Mouse (Mus musculus): ENCODE results near the gene Hdgf. TPM values are rescaled to one million over a fixed set of nuclear protein-coding genes. Genes with fewer than 3 reads are reported as not detected.
A peak's percentile ranks its signal among the peaks of the same experiment; 100 is the strongest.
"Not testable (repeated sequence)": the region's sequence is repeated elsewhere in the genome, so short reads cannot be mapped to it uniquely, and the experiment has no call there.

Hdgf gene
- polyA plus RNA-seq, 1 experiment from 2014 or later = 248 TPM

- WGBS = 78% methylated on average over 3 of the region's 3 CpGs
- no peak for DNase-seq (ENCODE audit: low spot score)
- Histone ChIP-seq H3K4me1 (peaks cover 13% of the 10 kb centered on the region), H3K27ac (no peak overlapping the region), H3K27me3 (ENCODE audit: insufficient read depth, poor library complexity, severe bottlenecking) (no peaks in the 10 kb centered on the region), H3K36me3 (no peaks in the 10 kb centered on the region), H3K4me3 (no peak overlapping the region), H3K9me3 (no peaks in the 10 kb centered on the region)
These were observed 6.9 kb upstream of the Hdgf start for GRCm38 (mm10) chr3:87899266-87899665.

GRCm38 (mm10) chr3:87899776-87900175 is 6.3 kb upstream of the Hdgf start:
- H3K9me3 ChIP-seq = no peaks in the 10 kb centered on the region
- H3K27ac ChIP-seq = no peak overlapping the region
- peaks cover 13% of the 10 kb centered on the region for H3K4me1 ChIP-seq
- DNase-seq (ENCODE audit: low spot score) = no peak
- WGBS = 80% methylated on average over 3 of the region's 3 CpGs
- no peak overlapping the region for H3K4me3 ChIP-seq
- H3K27me3 ChIP-seq (ENCODE audit: insufficient read depth, poor library complexity, severe bottlenecking) = no peaks in the 10 kb centered on the region
- no peaks in the 10 kb centered on the region for H3K36me3 ChIP-seq

DNA sequence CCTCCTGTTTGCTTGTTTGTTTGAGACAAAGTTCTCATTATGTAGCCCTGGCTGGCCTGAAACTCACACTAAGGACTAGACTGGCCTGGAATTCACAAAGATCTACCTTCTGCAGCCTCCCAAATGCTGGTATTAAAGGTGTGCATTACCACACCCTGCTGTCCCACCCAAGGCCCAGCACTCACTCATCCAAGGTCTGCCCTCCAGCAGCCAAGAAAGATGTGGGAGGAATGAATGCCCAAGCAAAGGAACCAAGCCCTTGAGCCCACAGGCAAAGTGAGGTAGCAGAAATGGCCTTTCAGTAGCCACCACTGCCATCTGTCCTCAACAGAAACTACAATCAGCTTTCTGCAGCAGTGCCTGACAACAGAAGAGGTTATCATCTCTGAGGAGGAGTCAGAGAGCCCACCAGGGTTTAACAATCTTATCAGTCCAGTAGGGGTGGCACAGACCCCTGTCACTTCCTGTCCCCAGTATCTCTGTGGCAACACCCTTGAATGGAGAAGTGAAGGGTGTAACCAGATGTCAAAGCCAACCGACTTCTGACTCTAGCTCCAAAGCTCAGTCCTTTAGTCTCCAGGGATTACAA is 5.0 kb upstream of the Hdgf start:
- peak overlapping the region; percentile 76; the same call in 1 of the 2 replicates for H3K27ac ChIP-seq
- H3K9me3 ChIP-seq = no peaks in the 10 kb centered on the region
- no peak overlapping the region for H3K4me3 ChIP-seq
- H3K27me3 ChIP-seq (ENCODE audit: insufficient read depth, poor library complexity, severe bottlenecking) = no peaks in the 10 kb centered on the region
- peaks cover 17% of the 10 kb centered on the region for H3K4me1 ChIP-seq
- no peaks in the 10 kb centered on the region for H3K36me3 ChIP-seq
- 7% methylated on average over 1 of the region's 1 CpGs for WGBS
- peak; percentile 94 for DNase-seq (ENCODE audit: low spot score)

- DNase-seq (ENCODE audit: low spot score); H3K27me3 ChIP-seq (ENCODE audit: insufficient read depth, poor library complexity, severe bottlenecking); H3K9me3 ChIP-seq; H3K4me3 ChIP-seq; H3K36me3 ChIP-seq: not testable (repeated sequence)
- H3K27ac ChIP-seq = peak overlapping the region; percentile 76; the same call in 1 of the 2 replicates
- H3K4me1 ChIP-seq = peaks cover 17% of the 10 kb centered on the region
- WGBS = 73% methylated on average over 6 of the region's 6 CpGs
These were observed 4.2 kb upstream of the Hdgf start for GRCm38 (mm10) chr3:87901959-87902358.

- H3K4me3 ChIP-seq = no peak overlapping the region
- peak overlapping the region; percentile 50; the same call in 1 of the 2 replicates for H3K27ac ChIP-seq
- H3K4me1 ChIP-seq = peaks cover 30% of the 10 kb centered on the region
- H3K36me3 ChIP-seq = no peaks in the 10 kb centered on the region
- DNase-seq (ENCODE audit: low spot score) = no peak
- WGBS = 56% methylated on average over 5 of the region's 5 CpGs
- H3K9me3 ChIP-seq = no peaks in the 10 kb centered on the region
- H3K27me3 ChIP-seq (ENCODE audit: insufficient read depth, poor library complexity, severe bottlenecking) = no peaks in the 10 kb centered on the region
These were observed 2.3 kb upstream of the Hdgf start for GRCm38 (mm10) chr3:87903821-87904220.

GRCm38 (mm10) chr3:87906601-87906980 is 470 bp downstream of the Hdgf start:
- H3K36me3 ChIP-seq = 0 out of 2 replicates have a peak, but pooled peaks cover 6% of the 10 kb centered on the region
- no peak for DNase-seq (ENCODE audit: low spot score)
- peaks cover 45% of the 10 kb centered on the region for H3K4me1 ChIP-seq
- peak overlapping the region; percentile 89 for H3K4me3 ChIP-seq
- H3K27ac ChIP-seq = peak overlapping the region; percentile 99
- WGBS = under 1% methylated on average over 47 of the region's 47 CpGs
- no peaks in the 10 kb centered on the region for H3K27me3 ChIP-seq (ENCODE audit: insufficient read depth, poor library complexity, severe bottlenecking)
- H3K9me3 ChIP-seq = no peaks in the 10 kb centered on the region

GRCm38 (mm10) chr3:87906981-87907857 is 1.1 kb downstream of the Hdgf start:
- DNase-seq (ENCODE audit: low spot score) = peak; percentile 89
- under 1% methylated on average over 27 of the region's 27 CpGs for WGBS
- no peaks in the 10 kb centered on the region for H3K9me3 ChIP-seq
- H3K27ac ChIP-seq = peak overlapping the region; percentile 99
- H3K4me1 ChIP-seq = peaks cover 43% of the 10 kb centered on the region
- 0 out of 2 replicates have a peak, but pooled peaks cover 6% of the 10 kb centered on the region for H3K36me3 ChIP-seq
- peak overlapping the region; percentile 89 for H3K4me3 ChIP-seq
- H3K27me3 ChIP-seq (ENCODE audit: insufficient read depth, poor library complexity, severe bottlenecking) = no peaks in the 10 kb centered on the region

DNA sequence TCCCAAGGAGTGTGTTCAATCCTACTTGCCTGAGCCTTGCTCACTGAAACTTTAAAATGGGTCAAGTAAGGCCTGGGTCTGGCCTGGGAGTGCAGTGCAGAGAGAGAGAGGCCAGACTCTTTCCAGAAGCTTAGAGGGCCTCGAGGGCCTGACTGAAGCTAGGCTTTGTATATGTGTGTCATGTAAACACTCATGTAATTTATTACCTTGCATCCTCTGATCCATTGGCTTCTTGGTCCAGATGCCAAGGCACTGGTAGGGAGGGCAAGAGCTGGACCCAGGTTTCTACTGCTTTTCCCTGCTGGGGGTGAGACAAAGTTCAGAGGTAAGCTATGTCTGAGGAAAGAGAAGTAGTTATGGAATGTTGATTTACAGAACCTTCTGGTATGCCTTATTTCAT is 1.8 kb downstream of the Hdgf start:
- DNase-seq (ENCODE audit: low spot score) = no peak
- Histone ChIP-seq H3K4me3 (peak overlapping the region; percentile 89), H3K9me3 (no peaks in the 10 kb centered on the region), H3K4me1 (peaks cover 43% of the 10 kb centered on the region), H3K36me3 (peaks cover 8% of the 10 kb centered on the region; the same call in 1 of the 2 replicates), H3K27me3 (ENCODE audit: insufficient read depth, poor library complexity, severe bottlenecking) (no peaks in the 10 kb centered on the region), H3K27ac (peak overlapping the region; percentile 99)
- WGBS = 3% methylated on average over 1 of the region's 1 CpGs

DNA sequence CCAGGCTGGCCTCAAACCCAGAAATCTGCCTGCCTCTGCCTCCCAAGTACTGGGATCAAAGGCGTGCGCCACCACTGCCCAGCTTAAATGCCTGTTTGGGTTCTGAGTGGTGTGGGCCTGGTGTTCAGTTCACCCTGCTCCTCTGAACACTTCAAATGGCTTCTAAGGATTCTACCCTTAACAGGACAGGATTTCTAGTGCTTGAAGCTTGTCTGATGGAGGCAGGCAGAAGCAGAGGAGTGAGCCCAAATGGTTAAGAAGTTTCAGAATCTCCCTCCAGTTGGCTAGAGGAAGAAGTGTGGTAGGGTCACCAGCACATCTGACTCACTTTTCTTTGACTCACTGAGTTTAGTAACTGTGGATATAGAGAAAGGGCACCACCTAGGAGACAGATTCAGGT is 3.3 kb downstream of the Hdgf start:
- H3K27ac ChIP-seq = peak overlapping the region; percentile 99
- H3K4me1 ChIP-seq = peaks cover 43% of the 10 kb centered on the region
- H3K27me3 ChIP-seq (ENCODE audit: insufficient read depth, poor library complexity, severe bottlenecking) = no peaks in the 10 kb centered on the region
- no peak for DNase-seq (ENCODE audit: low spot score)
- H3K4me3 ChIP-seq = peak overlapping the region; percentile 89
- H3K9me3 ChIP-seq = no peaks in the 10 kb centered on the region
- WGBS = 80% methylated on average over 2 of the region's 2 CpGs
- peaks cover 23% of the 10 kb centered on the region for H3K36me3 ChIP-seq

- peak overlapping the region; percentile 89 for H3K4me3 ChIP-seq
- WGBS = 10% methylated on average over 4 of the region's 4 CpGs
- DNase-seq (ENCODE audit: low spot score) = no peak
- no peaks in the 10 kb centered on the region for H3K27me3 ChIP-seq (ENCODE audit: insufficient read depth, poor library complexity, severe bottlenecking)
- H3K36me3 ChIP-seq = peaks cover 27% of the 10 kb centered on the region
- H3K9me3 ChIP-seq = no peaks in the 10 kb centered on the region
- peak overlapping the region; percentile 99 for H3K27ac ChIP-seq
- H3K4me1 ChIP-seq = peaks cover 43% of the 10 kb centered on the region
These were observed 3.8 kb downstream of the Hdgf start for GRCm38 (mm10) chr3:87909874-87910273.

DNA sequence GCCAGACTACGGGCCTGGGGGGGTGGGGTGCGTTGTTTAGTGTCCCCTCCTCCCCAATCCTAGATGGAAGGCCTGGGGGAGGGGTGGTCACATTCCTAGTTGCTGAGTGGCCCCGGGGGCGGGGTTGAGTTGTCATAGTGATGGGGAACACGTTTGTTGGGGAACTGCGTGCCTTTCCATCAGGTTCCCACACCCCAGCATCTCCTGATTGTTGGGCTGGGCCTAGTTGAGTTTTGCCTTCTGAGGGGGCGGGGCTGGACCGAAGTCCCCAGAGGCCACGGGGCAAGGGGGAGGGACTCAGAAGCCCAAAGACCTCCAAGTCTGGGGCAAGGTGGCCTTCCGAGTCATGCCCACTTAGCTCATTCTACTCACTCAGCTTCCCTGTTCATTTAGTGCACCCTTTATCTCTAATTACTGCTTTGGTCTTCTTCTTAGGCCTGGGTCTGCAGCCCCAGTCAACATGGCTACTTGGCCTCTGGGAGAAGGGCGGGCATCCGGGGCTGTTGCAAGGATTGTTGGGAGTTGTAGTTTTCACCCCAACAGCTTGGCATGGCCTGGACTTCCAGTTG is 4.5 kb downstream of the Hdgf start:
- DNase-seq (ENCODE audit: low spot score) = peak; percentile 91
- Histone ChIP-seq H3K4me3 (peak overlapping the region; percentile 89), H3K4me1 (peaks cover 43% of the 10 kb centered on the region), H3K27me3 (ENCODE audit: insufficient read depth, poor library complexity, severe bottlenecking) (no peaks in the 10 kb centered on the region), H3K9me3 (no peaks in the 10 kb centered on the region), H3K27ac (peak overlapping the region; percentile 99), H3K36me3 (peaks cover 35% of the 10 kb centered on the region)
- WGBS = 3% methylated on average over 12 of the region's 12 CpGs

DNA sequence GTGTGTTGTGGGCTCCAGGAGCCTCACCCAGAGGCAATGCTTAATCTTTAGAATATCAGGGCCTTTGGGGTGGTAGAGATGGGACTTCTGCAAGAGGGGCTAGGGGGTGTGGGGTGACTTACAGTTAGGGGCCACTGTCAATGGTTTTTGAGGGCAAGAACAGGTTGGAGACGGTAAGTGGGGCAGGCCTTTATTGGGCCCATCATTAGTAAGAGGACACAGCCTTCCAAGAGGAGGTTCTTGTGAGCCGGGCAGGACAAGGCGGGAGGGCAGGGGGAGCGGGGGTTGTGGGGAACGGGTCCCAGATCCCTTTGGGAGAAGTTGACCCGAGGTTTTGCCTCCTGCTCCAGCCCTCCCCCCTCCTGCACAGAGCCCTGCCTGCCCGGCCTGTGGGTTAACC is 7.4 kb downstream of the Hdgf start:
- 85% methylated on average over 7 of the region's 7 CpGs for WGBS
- Histone ChIP-seq H3K9me3 (no peaks in the 10 kb centered on the region), H3K27me3 (ENCODE audit: insufficient read depth, poor library complexity, severe bottlenecking) (no peaks in the 10 kb centered on the region)

DNA sequence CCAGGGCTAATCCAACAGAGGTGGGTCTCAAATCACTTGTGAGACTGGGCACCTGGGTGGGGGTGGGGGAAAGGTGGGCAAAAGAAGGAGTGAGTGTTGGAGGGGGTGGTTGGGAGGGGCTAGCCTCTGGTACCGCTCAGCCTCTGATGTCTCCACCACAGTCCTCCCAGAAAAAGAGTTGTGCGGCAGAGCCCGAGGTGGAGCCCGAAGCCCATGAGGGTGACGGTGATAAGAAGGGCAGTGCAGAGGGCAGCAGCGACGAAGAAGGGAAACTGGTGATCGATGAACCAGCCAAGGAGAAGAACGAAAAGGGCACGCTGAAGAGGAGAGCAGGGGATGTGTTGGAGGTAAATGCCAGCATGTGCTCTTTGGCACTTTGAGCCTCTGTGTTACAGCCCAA is 7.8 kb downstream of the Hdgf start:
- no peaks in the 10 kb centered on the region for H3K27me3 ChIP-seq (ENCODE audit: insufficient read depth, poor library complexity, severe bottlenecking)
- H3K4me1 ChIP-seq = peaks cover 25% of the 10 kb centered on the region
- no peak for DNase-seq (ENCODE audit: low spot score)
- peaks cover 57% of the 10 kb centered on the region for H3K36me3 ChIP-seq
- 0 out of 2 replicates have a peak overlapping the region, but pooled peaks have one; percentile 17 for H3K27ac ChIP-seq
- H3K9me3 ChIP-seq = no peaks in the 10 kb centered on the region
- 91% methylated on average over 10 of the region's 10 CpGs for WGBS
- H3K4me3 ChIP-seq = no peak overlapping the region

More for the DNA sequence above, 7.4 kb downstream of the Hdgf start:
- Histone ChIP-seq H3K4me3 (no peak overlapping the region), H3K36me3 (peaks cover 57% of the 10 kb centered on the region), H3K27ac (0 out of 2 replicates have a peak overlapping the region, but pooled peaks have one; percentile 17), H3K4me1 (peaks cover 29% of the 10 kb centered on the region)
- no peak for DNase-seq (ENCODE audit: low spot score)
